Mouse (Mus musculus) ES-Bruce4 (cell line): ENCODE results near the gene Them4. TPM values are rescaled to one million over a fixed set of nuclear protein-coding genes. Genes with fewer than 3 reads are reported as not detected.

ENCODE experiments used
- H3K27ac ChIP-seq: 2 replicates; pipeline ENCODE4 v1.5.1; 2012; ENCODE audit warnings: low read length, inconsistent platforms; ENCODE audit not compliant: insufficient read depth
- H3K27me3 ChIP-seq: 2 replicates; pipeline ENCODE4 v1.6.1; 2012; ENCODE audit warnings: mild to moderate bottlenecking, low read length, inconsistent platforms; ENCODE audit not compliant: control insufficient read depth, poor library complexity, insufficient read depth, severe bottlenecking
- H3K36me3 ChIP-seq: 2 replicates; pipeline ENCODE4 v1.6.1; 2012; ENCODE audit warnings: inconsistent platforms, mild to moderate bottlenecking, low read length, moderate library complexity; ENCODE audit not compliant: control insufficient read depth, poor library complexity, insufficient read depth, severe bottlenecking
- H3K4me1 ChIP-seq: one replicate; pipeline ENCODE4 v1.8.1; 2011; ENCODE audit warnings: low read length; ENCODE audit not compliant: control insufficient read depth, insufficient read depth
- H3K4me3 ChIP-seq: 2 replicates; pipeline ENCODE4 v1.5.1; 2011; ENCODE audit warnings: low read depth, mild to moderate bottlenecking, low read length
- H3K9ac ChIP-seq: 2 replicates; pipeline ENCODE4 v1.6.1; 2012; ENCODE audit warnings: low read depth, mild to moderate bottlenecking, inconsistent platforms; ENCODE audit not compliant: poor library complexity, severe bottlenecking
- H3K9me3 ChIP-seq: replicated peaks from 2 replicates; pipeline ENCODE4 v1.6.1; 2012; ENCODE audit warnings: mild to moderate bottlenecking, low read length, inconsistent platforms; ENCODE audit not compliant: control insufficient read depth, poor library complexity, insufficient read depth, severe bottlenecking
- CTCF ChIP-seq: IDR thresholded peaks from one replicate; pipeline ENCODE4 v1.8.1; 2011; ENCODE audit warnings: low read depth, low read length
- EP300 ChIP-seq: IDR thresholded peaks from 2 replicates; pipeline ENCODE4 v1.6.1; 2011; ENCODE audit warnings: low read depth, low read length; ENCODE audit not compliant: insufficient read depth
- POLR2A ChIP-seq: IDR thresholded peaks from one replicate; pipeline ENCODE4 v1.8.1; 2011; ENCODE audit warnings: low read length; ENCODE audit not compliant: insufficient read depth
- polyA plus RNA-seq: library from polyadenylated mRNA; stranded (reverse); fragments of >200 nt; gene quantifications from 2 replicates; pipeline ENCODE4 v1.2.4, GENCODE M21; 2011; ENCODE audit warnings: low read depth; ENCODE audit not compliant: missing spikeins, insufficient read depth, insufficient read length

Them4 gene
- polyA plus RNA-seq, 1 experiment: 5.3 TPM

DNA sequence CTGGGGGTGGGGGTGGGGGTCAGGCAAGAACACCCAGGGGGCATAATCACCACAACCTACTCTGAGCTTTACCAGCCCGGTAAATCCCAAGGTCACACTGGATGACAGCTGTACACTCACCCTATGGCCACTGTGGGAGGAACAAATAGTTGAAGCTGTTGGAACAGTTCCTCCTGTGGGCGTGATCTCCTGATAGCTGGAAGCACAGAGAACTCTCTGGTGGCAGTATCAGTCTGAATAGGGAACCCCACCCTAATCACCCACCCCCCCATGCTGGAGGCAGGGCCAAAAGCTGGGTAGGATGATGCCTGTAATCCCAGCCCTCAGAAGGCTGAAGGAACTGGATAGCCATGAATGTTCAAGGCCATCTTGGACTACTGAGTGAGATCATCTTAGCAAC is 59.8 kb downstream of the Them4 start:
- no peaks in the 10 kb centered on the region for H3K9me3 ChIP-seq
- no peaks in the 10 kb centered on the region for H3K36me3 ChIP-seq
- TF ChIP-seq CTCF (no peak), POLR2A (no peak), EP300 (no peak)
- no peak overlapping the region for H3K27ac ChIP-seq
- H3K27me3 ChIP-seq: no peaks in the 10 kb centered on the region
- no peak overlapping the region for H3K9ac ChIP-seq
- H3K4me3 ChIP-seq: no peak overlapping the region
- H3K4me1 ChIP-seq: peaks cover 3% of the 10 kb centered on the region

DNA sequence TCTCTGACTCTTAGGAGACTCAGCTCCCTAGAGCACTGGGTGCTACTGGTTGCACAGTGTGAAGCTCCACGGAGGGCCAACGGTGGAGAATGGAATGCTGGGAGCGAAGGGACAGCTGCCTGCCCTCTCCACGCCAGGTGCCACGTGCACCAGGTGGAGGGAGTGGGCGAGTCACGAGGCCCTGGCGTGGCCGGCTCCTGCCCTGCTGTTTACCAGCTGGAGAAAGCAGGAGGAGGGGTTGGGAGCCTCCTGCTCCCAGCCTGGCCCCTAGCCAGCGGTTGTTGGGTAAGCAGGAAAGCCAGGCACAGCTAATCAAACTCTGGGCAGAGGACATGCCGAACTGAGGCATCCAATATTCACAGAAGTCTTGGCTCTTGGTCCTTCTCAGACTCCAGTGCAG is 61.7 kb downstream of the Them4 start:
- H3K4me1 ChIP-seq: peaks cover 3% of the 10 kb centered on the region
- no peaks in the 10 kb centered on the region for H3K9me3 ChIP-seq
- TF ChIP-seq EP300: no peak
- no peak for TF ChIP-seq POLR2A
- no peak for TF ChIP-seq CTCF
- no peaks in the 10 kb centered on the region for H3K27me3 ChIP-seq
- no peak overlapping the region for H3K4me3 ChIP-seq
- H3K9ac ChIP-seq: no peak overlapping the region
- no peak overlapping the region for H3K27ac ChIP-seq
- H3K36me3 ChIP-seq: no peaks in the 10 kb centered on the region

- Histone ChIP-seq H3K9me3 (no peaks in the 10 kb centered on the region), H3K27me3 (no peaks in the 10 kb centered on the region), H3K27ac (no peak overlapping the region), H3K4me1 (peaks cover 3% of the 10 kb centered on the region), H3K9ac (no peak overlapping the region), H3K4me3 (no peak overlapping the region), H3K36me3 (no peaks in the 10 kb centered on the region)
- TF ChIP-seq EP300 (no peak), POLR2A (no peak), CTCF (no peak)
Measured at GRCm38 (mm10) chr3:94372038-94372437, 62.1 kb downstream of the Them4 start.

DNA sequence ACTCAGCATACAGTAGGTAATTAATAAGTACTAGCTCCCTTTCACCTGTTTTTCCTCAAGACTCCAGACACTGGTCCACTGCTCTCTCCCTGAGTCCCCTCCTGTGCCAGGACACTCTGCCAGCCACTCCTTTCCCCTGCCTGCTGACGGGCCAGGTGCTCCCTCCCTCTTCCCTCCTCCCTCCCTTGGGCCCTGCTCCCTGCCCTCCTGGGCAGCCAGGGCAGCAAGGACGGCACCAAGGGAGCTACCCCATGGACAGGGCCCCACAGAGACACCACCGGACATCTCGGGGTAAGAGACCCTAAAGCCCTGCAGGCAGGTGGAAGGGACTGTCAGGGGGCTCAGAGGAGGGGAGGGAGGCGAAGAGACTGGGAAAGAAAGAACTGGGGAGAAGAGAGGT is 62.8 kb downstream of the Them4 start, which contains the start of gene Rorc:
Gene Rorc (plus strand): TSS at position 154 of the 400 bp plus-strand sequence.
- peak within 1 kb of the TSS; percentile 41; the same call in 1 of the 2 replicates for H3K4me3 ChIP-seq
- H3K27me3 ChIP-seq: no peaks in the 10 kb centered on the region
- H3K9ac ChIP-seq: no peak within 1 kb of the TSS
- H3K4me1 ChIP-seq: peaks cover 3% of the 10 kb centered on the region
- H3K9me3 ChIP-seq: no peaks in the 10 kb centered on the region
- H3K36me3 ChIP-seq: no peaks in the 10 kb centered on the region
- no peak within 1 kb of the TSS for H3K27ac ChIP-seq
- no peak for TF ChIP-seq POLR2A
- no peak for TF ChIP-seq EP300
- no peak for TF ChIP-seq CTCF

GRCm38 (mm10) chr3:94373090-94373489 is 63.2 kb downstream of the Them4 start:
- no peaks in the 10 kb centered on the region for H3K27me3 ChIP-seq
- H3K9ac ChIP-seq: no peak overlapping the region
- TF ChIP-seq EP300 (peak; percentile 40; the same call in 1 of the 2 replicates), POLR2A (no peak), CTCF (no peak)
- no peak overlapping the region for H3K27ac ChIP-seq
- peaks cover 3% of the 10 kb centered on the region for H3K4me1 ChIP-seq
- peak overlapping the region; percentile 41; the same call in 1 of the 2 replicates for H3K4me3 ChIP-seq
- no peaks in the 10 kb centered on the region for H3K9me3 ChIP-seq
- H3K36me3 ChIP-seq: no peaks in the 10 kb centered on the region

DNA sequence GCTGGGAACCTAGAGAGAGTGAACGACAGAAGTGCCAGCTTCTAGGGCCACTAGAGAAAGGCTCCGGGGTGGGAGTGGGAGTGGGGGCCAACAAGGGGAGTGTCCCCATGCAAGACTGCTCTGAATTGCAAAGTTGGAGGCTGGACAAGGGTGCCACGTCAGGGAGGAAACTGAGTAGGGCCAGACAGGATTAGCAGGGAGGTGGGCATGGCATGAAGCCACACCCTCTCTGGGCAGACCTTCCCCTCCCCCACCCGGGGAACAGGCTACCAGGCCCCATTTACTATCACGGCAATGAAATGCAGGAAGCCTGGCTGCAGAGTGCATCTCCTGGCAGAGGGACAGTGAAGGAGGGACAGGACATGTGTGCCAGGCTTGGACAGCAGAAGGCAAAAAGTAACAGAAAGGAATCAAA is 63.7 kb downstream of the Them4 start:
- Histone ChIP-seq H3K9me3 (no peaks in the 10 kb centered on the region), H3K9ac (no peak overlapping the region), H3K4me1 (peaks cover 3% of the 10 kb centered on the region), H3K36me3 (no peaks in the 10 kb centered on the region), H3K4me3 (peak overlapping the region; percentile 41; the same call in 1 of the 2 replicates), H3K27me3 (no peaks in the 10 kb centered on the region), H3K27ac (no peak overlapping the region)
- no peak for TF ChIP-seq CTCF
- no peak for TF ChIP-seq POLR2A
- no peak for TF ChIP-seq EP300
